Mouse (Mus musculus): ENCODE data around the gene Gm17364. TPM values are rescaled to one million over a fixed set of nuclear protein-coding genes. Genes with fewer than 3 reads are reported as not detected.

Gm17364 gene
- total RNA-seq, 2 experiments from 2014 or later, result not detected

DNA sequence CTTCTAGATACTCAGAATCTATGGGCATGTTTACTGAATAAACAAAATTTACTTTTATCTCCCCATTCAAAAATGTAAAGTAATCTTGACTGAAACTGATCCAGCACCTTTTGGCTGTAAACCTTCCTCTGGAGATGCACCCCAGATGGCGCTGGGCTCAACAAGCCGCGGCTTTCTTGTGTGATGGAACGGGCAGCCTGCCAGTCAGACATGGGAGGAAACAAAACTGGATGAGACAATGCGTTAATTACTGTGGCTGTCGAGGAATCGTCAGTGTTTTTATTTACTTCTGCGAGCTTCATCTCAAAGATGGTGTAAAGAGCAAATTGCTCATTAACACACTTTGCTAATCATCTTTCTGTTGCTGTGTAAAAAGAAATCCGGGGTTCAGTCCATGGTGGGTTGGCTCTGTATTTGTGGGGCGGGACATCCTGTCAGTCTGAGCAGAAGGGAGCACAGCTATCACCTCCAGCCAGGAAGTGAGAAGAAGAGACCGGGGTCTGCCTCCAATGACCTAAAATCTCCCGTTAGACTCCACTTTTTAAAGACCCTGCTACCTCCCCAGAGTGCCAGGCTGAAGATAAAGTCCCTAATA lies 42.3 kb downstream of the Gm17364 start:
- peak; percentile 49 to 58 for DNase-seq (ENCODE audit: extremely low spot score in 1 of 2, low spot score in 2 of 2)
- intact Hi-C loops (cut with DNase I), result loop anchor here (10.0 kb wide), 1 partner anchor 217 kb away; the partner anchor contains the start of gene Tmem14c

DNA sequence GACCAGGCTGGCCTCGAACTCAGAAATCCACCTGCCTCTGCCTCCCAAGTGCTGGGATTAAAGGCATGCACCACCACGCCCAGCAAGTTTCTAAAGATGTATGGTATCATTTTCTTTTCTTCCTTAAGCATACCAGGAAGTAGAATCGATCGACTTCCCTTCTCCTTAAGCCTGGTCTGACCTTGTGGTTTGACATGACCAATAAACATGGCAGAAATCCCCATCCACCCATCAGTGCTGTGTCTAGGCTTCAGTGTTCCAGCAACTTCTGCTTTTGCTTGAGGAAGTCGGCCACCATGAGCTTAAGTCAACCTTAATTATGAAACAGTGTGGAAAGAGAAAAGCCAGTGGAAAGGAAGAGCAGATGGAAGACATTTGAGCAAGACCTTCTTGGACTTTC lies 43.5 kb downstream of the Gm17364 start:
- intact Hi-C loops (cut with DNase I), result loop anchor here (10.0 kb wide), 1 partner anchor 215 kb away; the partner anchor contains the start of gene Tmem14c
- no peak for DNase-seq (ENCODE audit: extremely low spot score in 1 of 2, low spot score in 2 of 2)

DNA sequence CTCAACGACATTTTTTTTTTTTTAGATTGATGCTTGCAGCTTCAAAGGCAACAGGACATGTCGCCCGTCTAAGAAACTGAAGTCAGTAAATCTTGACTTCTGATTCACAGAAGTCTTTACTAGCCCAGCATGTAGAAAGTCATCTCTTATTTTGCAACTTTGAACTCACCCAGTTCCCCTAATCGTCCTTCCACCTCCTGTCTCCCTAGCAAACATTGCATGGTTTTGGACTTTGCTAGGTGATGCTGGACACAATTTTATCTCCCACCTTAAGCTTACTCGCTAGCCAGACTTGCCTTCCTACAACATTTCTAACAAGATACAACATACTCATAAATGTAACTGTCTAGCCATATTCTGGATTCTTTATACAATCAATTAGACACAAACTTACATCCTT lies 45.7 kb downstream of the Gm17364 start:
- intact Hi-C loops (cut with DNase I), result no loop called here

DNA sequence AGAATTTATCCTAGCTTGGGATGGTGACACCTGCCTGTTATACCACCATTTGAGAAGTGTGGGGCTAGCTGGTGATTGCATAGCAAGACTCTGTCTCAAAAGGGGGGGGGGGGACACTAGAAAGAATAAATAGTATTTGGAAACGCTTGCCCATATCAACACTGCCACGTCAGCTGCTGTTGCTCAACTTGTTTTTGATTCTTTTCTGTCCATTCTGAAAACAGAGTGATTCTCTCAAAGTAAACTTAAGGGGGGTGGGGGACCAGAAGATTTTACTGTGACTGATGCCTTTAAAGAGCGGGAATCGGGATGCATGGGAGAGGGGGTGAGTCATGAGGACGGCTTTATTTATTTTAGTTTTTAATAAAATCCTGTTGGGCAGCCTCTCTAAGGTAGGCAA lies 47.3 kb downstream of the Gm17364 start:
- no peak for DNase-seq (ENCODE audit: extremely low spot score in 1 of 2, low spot score in 2 of 2)
- intact Hi-C loops (cut with DNase I), result no loop called here

More for the DNA sequence above, 45.7 kb downstream of the Gm17364 start:
- no peak for DNase-seq (ENCODE audit: extremely low spot score in 1 of 2, low spot score in 2 of 2)

Other genes with a start within 250 kb of the Gm17364 start
- 1 to 10 TPM; 1.2 to 2.1 TPM for gene Mak, start 194.3 kb downstream of the Gm17364 start, total RNA-seq (2021)
- gene Gcm2, start 162.9 kb downstream of the Gm17364 start, total RNA-seq (2021), result not detected
- gene Sycp2l, start 159.7 kb downstream of the Gm17364 start, total RNA-seq (2021), result under 1 TPM in 1 of 2 experiments, not detected in 1; 0.49 TPM
- gene Elovl2, start 53.6 kb downstream of the Gm17364 start, total RNA-seq (2021), result 10 to 100 TPM; 39.2 to 39.6 TPM
- gene Smim13, start 24.1 kb downstream of the Gm17364 start, total RNA-seq (2021), result 100 to 1,000 TPM; 157 to 163 TPM
- gene Nedd9, start 213.4 kb upstream of the Gm17364 start, total RNA-seq (2021), result 10 to 100 TPM in 1 of 2 experiments, 1 to 10 TPM in 1; 9.4 to 14.5 TPM

Measured in left cerebral cortex, postnatal 10 days (tissue).